In the genomic region with DNA sequence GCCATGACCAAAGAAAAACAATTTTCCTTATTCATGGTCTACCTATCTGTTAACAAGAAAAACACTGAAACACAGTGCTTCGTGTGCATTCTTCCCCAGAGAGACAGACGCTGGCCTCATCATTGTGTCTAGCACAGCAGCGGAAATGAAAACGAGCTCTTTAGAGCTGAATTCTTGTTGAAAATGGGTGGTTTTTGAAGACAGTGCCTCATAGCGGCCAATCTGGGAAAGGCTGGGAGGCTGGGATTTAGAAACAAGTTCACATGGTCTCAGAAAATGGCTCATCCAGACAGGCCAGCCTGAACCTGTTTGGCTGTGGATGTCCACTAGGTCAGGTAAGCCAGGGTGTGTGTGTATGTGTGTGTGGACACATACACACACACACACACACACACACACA, we compare ENCODE assay signal across 13 mouse cellular contexts.
"Had no signal": no experiment of that assay in that cellular context is flagged by ENCODE, and none has a peak within 500 bp of the region (broad histone marks: within the 10 kb centered on the region; RNA-seq: fewer than 3 reads in every experiment).

No protein-coding gene starts in this region.

- H3K4me2 ChIP-seq: liver, embryonic 12.5 days; lung, embryonic 14.5 days; midbrain, embryonic 12.5 days; neural tube, embryonic 13.5 days; stomach, embryonic 15.5 days had no signal

- H3K4me3 ChIP-seq: left cerebral cortex, adult 2 months; limb, embryonic 10.5 days; liver, embryonic 12.5 days; midbrain, embryonic 12.5 days; neural tube, embryonic 13.5 days; stomach, embryonic 15.5 days had no signal

- H3K9ac ChIP-seq: liver, embryonic 12.5 days; lung, embryonic 14.5 days; midbrain, embryonic 12.5 days; neural tube, embryonic 13.5 days; stomach, embryonic 15.5 days had no signal

- H3K4me1 ChIP-seq: liver, embryonic 12.5 days; midbrain, embryonic 12.5 days had no signal

- H3K36me3 ChIP-seq: limb, embryonic 10.5 days; liver, embryonic 12.5 days; midbrain, embryonic 12.5 days; neural tube, embryonic 13.5 days; stomach, embryonic 15.5 days had no signal

- H3K9me3 ChIP-seq: limb, embryonic 10.5 days; stomach, embryonic 15.5 days had no signal

- H3K27me3 ChIP-seq: liver, embryonic 12.5 days; midbrain, embryonic 12.5 days; neural tube, embryonic 13.5 days; stomach, embryonic 15.5 days had no signal

- H3K27ac ChIP-seq: left cerebral cortex, adult 2 months; limb, embryonic 10.5 days; liver, embryonic 12.5 days; macrophage; midbrain, embryonic 12.5 days; neural tube, embryonic 13.5 days; stomach, embryonic 15.5 days had no signal

- DNase-seq: kidney, postnatal 25 days; lung, embryonic 14.5 days; lung, postnatal 10 days; right cerebral cortex, postnatal 14 days; thymus, adult 2 months; thymus, postnatal 36 days had no signal
